Comparison of ENCODE assay signal across 28 mouse cellular contexts in genomic region chr9:79233081-79233480, GRCm38 (mm10).
DNase-seq lines count a peak whose midpoint lies in the region; ATAC-seq lines count a peak whose summit lies in the region.
"Had no signal": no experiment of that assay in that cellular context is flagged by ENCODE, and none has a peak within 500 bp of the region (broad histone marks: within the 10 kb centered on the region; RNA-seq: fewer than 3 reads in every experiment).

No protein-coding gene starts in this region.

- H3K9me3 ChIP-seq in embryonic facial prominence, embryonic 11.5 days (replicated peaks; ENCODE audit: control insufficient read depth, low read length) = no peaks in the 10 kb centered on the region
- no peaks in the 10 kb centered on the region for H3K9me3 ChIP-seq in limb, embryonic 10.5 days (replicated peaks)
- no peaks in the 10 kb centered on the region for H3K9me3 ChIP-seq in forebrain, embryonic 12.5 days
- H3K9me3 ChIP-seq in heart, embryonic 12.5 days (replicated peaks) = no peaks in the 10 kb centered on the region
- H3K9me3 ChIP-seq: heart, embryonic 15.5 days; limb, embryonic 13.5 days; lung, embryonic 15.5 days had no signal

- H3K4me2 ChIP-seq in embryonic facial prominence, embryonic 11.5 days (ENCODE audit: low read depth, low read length) = no peak overlapping the region
- no peak overlapping the region for H3K4me2 ChIP-seq in forebrain, embryonic 12.5 days
- H3K4me2 ChIP-seq in heart, embryonic 12.5 days = no peak overlapping the region
- H3K4me2 ChIP-seq: heart, embryonic 15.5 days; hindbrain, embryonic 14.5 days; limb, embryonic 13.5 days; liver, embryonic 11.5 days; lung, embryonic 15.5 days; midbrain, embryonic 11.5 days had no signal

- H3K27ac ChIP-seq in embryonic facial prominence, embryonic 11.5 days (replicated peaks; ENCODE audit: low read depth, low read length) = no peak overlapping the region
- peak overlapping the region; percentile 61; the same call in 1 of the 2 replicates for H3K27ac ChIP-seq in limb, embryonic 10.5 days
- no peak overlapping the region for H3K27ac ChIP-seq in forebrain, embryonic 12.5 days
- H3K27ac ChIP-seq in heart, embryonic 12.5 days (ENCODE audit: poor library complexity, severe bottlenecking) = no peak overlapping the region
- H3K27ac ChIP-seq: heart, embryonic 15.5 days; hindbrain, embryonic 14.5 days; limb, embryonic 13.5 days; lung, embryonic 15.5 days; stomach, postnatal 0 days had no signal

- H3K4me1 ChIP-seq in embryonic facial prominence, embryonic 11.5 days (ENCODE audit: control insufficient read depth, insufficient read depth, low read length) = no peaks in the 10 kb centered on the region
- H3K4me1 ChIP-seq in limb, embryonic 10.5 days = peaks cover 17% of the 10 kb centered on the region; the same call in 1 of the 2 replicates
- no peaks in the 10 kb centered on the region for H3K4me1 ChIP-seq in forebrain, embryonic 12.5 days
- H3K4me1 ChIP-seq in heart, embryonic 12.5 days (replicated peaks) = no peaks in the 10 kb centered on the region
- H3K4me1 ChIP-seq: heart, embryonic 15.5 days; limb, embryonic 13.5 days; lung, embryonic 15.5 days had no signal

- no peak overlapping the region for H3K4me3 ChIP-seq in embryonic facial prominence, embryonic 11.5 days (ENCODE audit: low read depth, low read length)
- no peak overlapping the region for H3K4me3 ChIP-seq in limb, embryonic 10.5 days
- no peak overlapping the region for H3K4me3 ChIP-seq in forebrain, embryonic 12.5 days (replicated peaks)
- no peak overlapping the region for H3K4me3 ChIP-seq in heart, embryonic 12.5 days
- H3K4me3 ChIP-seq: heart, embryonic 15.5 days; limb, embryonic 13.5 days; lung, embryonic 15.5 days had no signal

- H3K27me3 ChIP-seq in embryonic facial prominence, embryonic 11.5 days (ENCODE audit: control insufficient read depth, insufficient read depth, low read length) = no peaks in the 10 kb centered on the region
- no peaks in the 10 kb centered on the region for H3K27me3 ChIP-seq in limb, embryonic 10.5 days (ENCODE audit: low read depth, poor library complexity, severe bottlenecking)
- no peaks in the 10 kb centered on the region for H3K27me3 ChIP-seq in forebrain, embryonic 12.5 days
- H3K27me3 ChIP-seq in heart, embryonic 12.5 days (replicated peaks) = no peaks in the 10 kb centered on the region
- H3K27me3 ChIP-seq: heart, embryonic 15.5 days; limb, embryonic 13.5 days; lung, embryonic 15.5 days had no signal

- peak; percentile 16 for DNase-seq in 3T3-L1 (ENCODE audit: low read depth, low spot score)
- peak; percentile 54 for DNase-seq in embryo, embryonic 10 days (ENCODE audit: low spot score)
- DNase-seq in embryonic facial prominence, embryonic 11.5 days (ENCODE audit: low spot score) = peak; percentile 78
- no peak for DNase-seq in limb, embryonic 10.5 days (ENCODE audit: low spot score)
- no peak for DNase-seq in layer of hippocampus, adult 18-20 months (ENCODE audit: low spot score in 2 of 2)
- DNase-seq: adrenal gland, postnatal 25 days; cerebellum, adult 2 months; cerebellum, postnatal 14 days; gastrocnemius, postnatal 10 days; heart, postnatal 36 days; kidney, adult 9 months; kidney, postnatal 10 days; right cerebral cortex, postnatal 4 days; thymus, adult 18-20 months; thymus, postnatal 4 days had no signal

- no peaks in the 10 kb centered on the region for H3K36me3 ChIP-seq in embryonic facial prominence, embryonic 11.5 days (replicated peaks; ENCODE audit: control insufficient read depth, insufficient read depth, low read depth, low read length)
- H3K36me3 ChIP-seq in limb, embryonic 10.5 days = no peaks in the 10 kb centered on the region
- no peaks in the 10 kb centered on the region for H3K36me3 ChIP-seq in forebrain, embryonic 12.5 days (replicated peaks)
- no peaks in the 10 kb centered on the region for H3K36me3 ChIP-seq in heart, embryonic 12.5 days
- H3K36me3 ChIP-seq: heart, embryonic 15.5 days; limb, embryonic 13.5 days; lung, embryonic 15.5 days had no signal

- H3K9ac ChIP-seq in embryonic facial prominence, embryonic 11.5 days (replicated peaks; ENCODE audit: low read length) = no peak overlapping the region
- H3K9ac ChIP-seq in forebrain, embryonic 12.5 days = no peak overlapping the region
- H3K9ac ChIP-seq in heart, embryonic 12.5 days = no peak overlapping the region
- H3K9ac ChIP-seq: heart, embryonic 15.5 days; hindbrain, embryonic 14.5 days; limb, embryonic 13.5 days; lung, embryonic 15.5 days had no signal

- 39% methylated on average over 3 of the region's 3 CpGs for WGBS in embryonic facial prominence, embryonic 11.5 days
- 33% methylated on average over 3 of the region's 3 CpGs for WGBS in limb, embryonic 10.5 days
- 65% methylated on average over 3 of the region's 3 CpGs for WGBS in forebrain, embryonic 12.5 days
- 65% methylated on average over 3 of the region's 3 CpGs for WGBS in heart, embryonic 12.5 days

- ATAC-seq in embryonic facial prominence, embryonic 11.5 days (replicated peaks; ENCODE audit: insufficient number of reproducible peaks, low FRiP score, low TSS enrichment, low read depth) = no peak
- ATAC-seq in forebrain, embryonic 12.5 days (ENCODE audit: low FRiP score) = no peak
- no peak for ATAC-seq in heart, embryonic 12.5 days (ENCODE audit: insufficient number of reproducible peaks, low FRiP score)
- ATAC-seq: CD4-positive, CD25-positive, alpha-beta regulatory T cell, adult 4 months; forebrain, embryonic 16.5 days; inflammation-experienced regulatory T-cells, adult 6 months; midbrain, embryonic 16.5 days had no signal

Comparison
In these comparisons a context has a peak if more than half of its experiments do, and no peak if none do; other contexts are left out.
1. DNase-seq: peak in 3T3-L1 (single experiment), embryo, embryonic 10 days (single experiment) and embryonic facial prominence, embryonic 11.5 days (single experiment); none in limb, embryonic 10.5 days (single experiment) and layer of hippocampus, adult 18-20 months (0 of 2).